Mouse (Mus musculus) natural killer cell, adult 2 months (primary cell): ENCODE results near the gene Gm4792.

ENCODE experiments used
- DNase-seq, 2 experiments: peaks; one replicate each; pipeline ENCODE4 v3.0.0; 2022; ENCODE audit warnings: low spot score in 2 of 2

Gene Gm4792

GRCm38 (mm10) chr10:94298471-94298870, at the start of gene Gm4792:
Gene Gm4792 (minus strand): TSS chr10:94298703.
- no peak for DNase-seq

GRCm38 (mm10) chr10:94347959-94348358, 49.5 kb upstream of the Gm4792 start:
- DNase-seq: no peak

- no peak for DNase-seq
Measured at GRCm38 (mm10) chr10:94347296-94347695, 48.8 kb upstream of the Gm4792 start.

GRCm38 (mm10) chr10:94346596-94346995, 48.1 kb upstream of the Gm4792 start:
- DNase-seq: no peak

GRCm38 (mm10) chr10:94345509-94346252, 47.2 kb upstream of the Gm4792 start:
- DNase-seq: no peak

GRCm38 (mm10) chr10:94344631-94345417, 46.3 kb upstream of the Gm4792 start:
- no peak for DNase-seq

- DNase-seq: no peak
Measured at GRCm38 (mm10) chr10:94343581-94343980, 45.1 kb upstream of the Gm4792 start.

GRCm38 (mm10) chr10:94342256-94342655, 43.8 kb upstream of the Gm4792 start:
- DNase-seq: no peak

- DNase-seq: no peak
Measured at GRCm38 (mm10) chr10:94341501-94341900, 43.0 kb upstream of the Gm4792 start.

- DNase-seq: no peak
Measured at GRCm38 (mm10) chr10:94336071-94336470, 37.6 kb upstream of the Gm4792 start.

- DNase-seq: no peak
Measured at GRCm38 (mm10) chr10:94335047-94335446, 36.5 kb upstream of the Gm4792 start.

- DNase-seq: peak in 1 of 2 experiments; percentile 38
Measured at GRCm38 (mm10) chr10:94333328-94333727, 34.8 kb upstream of the Gm4792 start.

- no peak for DNase-seq
Measured at GRCm38 (mm10) chr10:94332358-94333137, 34.0 kb upstream of the Gm4792 start.

GRCm38 (mm10) chr10:94329962-94330361, 31.5 kb upstream of the Gm4792 start:
- no peak for DNase-seq

GRCm38 (mm10) chr10:94318574-94318973, 20.1 kb upstream of the Gm4792 start:
- no peak for DNase-seq

- no peak for DNase-seq
Measured at GRCm38 (mm10) chr10:94313146-94313545, 14.6 kb upstream of the Gm4792 start.

GRCm38 (mm10) chr10:94312007-94312715, 13.7 kb upstream of the Gm4792 start:
- no peak for DNase-seq

- DNase-seq: no peak
Measured at GRCm38 (mm10) chr10:94311511-94312006, 13.1 kb upstream of the Gm4792 start, which contains the start of gene Tmcc3. Gene Tmcc3 (plus strand): TSS chr10:94311949.

GRCm38 (mm10) chr10:94310499-94311267, 12.2 kb upstream of the Gm4792 start:
- DNase-seq: no peak

GRCm38 (mm10) chr10:94305526-94305925, 7.0 kb upstream of the Gm4792 start:
- no peak for DNase-seq
